Mouse (Mus musculus) liver, embryonic 13.5 days (tissue): ENCODE results near the gene Itprip. TPM values are rescaled to one million over a fixed set of nuclear protein-coding genes. Genes with fewer than 3 reads are reported as not detected.

Experiments
- ATAC-seq: fragments of 200-750 bp; cut with Nextera tagmentation; 2 replicates; pipeline ENCODE4 v1.8.0; 2017; ENCODE audit warnings: low read depth, mild to moderate bottlenecking, moderate number of reproducible peaks, moderate library complexity
- DNase-seq: peaks from one replicate; pipeline ENCODE4 v3.0.0; 2022
- H3K27ac ChIP-seq: fragments of 300-500 bp; sonication (generic); 2 replicates; pipeline ENCODE4 v1.5.1; 2015; ENCODE audit warnings: moderate library complexity, mild to moderate bottlenecking, inconsistent platforms
- H3K27me3 ChIP-seq: fragments of 300-500 bp; sonication (generic); 2 replicates; pipeline ENCODE4 v1.6.1; 2015; ENCODE audit warnings: mild to moderate bottlenecking, inconsistent platforms
- H3K36me3 ChIP-seq: fragments of 300-500 bp; sonication (generic); 2 replicates; pipeline ENCODE4 v1.6.1; 2015; ENCODE audit warnings: mild to moderate bottlenecking, inconsistent platforms
- H3K4me1 ChIP-seq: fragments of 300-500 bp; sonication (generic); replicated peaks from 2 replicates; pipeline ENCODE4 v1.6.1; 2015; ENCODE audit warnings: inconsistent platforms
- H3K4me2 ChIP-seq: fragments of 300-500 bp; sonication (generic); 2 replicates; pipeline ENCODE4 v1.6.1; 2015; ENCODE audit warnings: inconsistent platforms, mild to moderate bottlenecking, moderate library complexity
- H3K4me3 ChIP-seq: fragments of 300-500 bp; sonication (generic); replicated peaks from 2 replicates; pipeline ENCODE4 v1.5.1; 2015; ENCODE audit warnings: mild to moderate bottlenecking, inconsistent platforms
- H3K9ac ChIP-seq: fragments of 300-500 bp; sonication (generic); 2 replicates; pipeline ENCODE4 v1.6.1; 2015; ENCODE audit warnings: mild to moderate bottlenecking, inconsistent platforms
- H3K9me3 ChIP-seq: fragments of 300-500 bp; sonication (generic); replicated peaks from 2 replicates; pipeline ENCODE4 v1.6.1; 2016; ENCODE audit warnings: inconsistent platforms
- WGBS: fragments of 180-500 bp; shearing (Covaris S2); methylation state at CpG from one replicate; pipeline ENCODE4 v1.1.7; 2015; ENCODE audit not compliant: insufficient replicate concordance; 5-methylcytosine and 5-hydroxymethylcytosine counted together
- polyA plus RNA-seq: library from polyadenylated mRNA; unstranded; fragments of >200 nt; fragmentation: Nextera tagmentation; extraction: Ambion mirVana; gene quantifications from 2 replicates; pipeline ENCODE4 v1.2.1, GENCODE M21; 2015

Itprip gene
- polyA plus RNA-seq: 3.8 and 3.9 TPM in 2 replicates

DNA sequence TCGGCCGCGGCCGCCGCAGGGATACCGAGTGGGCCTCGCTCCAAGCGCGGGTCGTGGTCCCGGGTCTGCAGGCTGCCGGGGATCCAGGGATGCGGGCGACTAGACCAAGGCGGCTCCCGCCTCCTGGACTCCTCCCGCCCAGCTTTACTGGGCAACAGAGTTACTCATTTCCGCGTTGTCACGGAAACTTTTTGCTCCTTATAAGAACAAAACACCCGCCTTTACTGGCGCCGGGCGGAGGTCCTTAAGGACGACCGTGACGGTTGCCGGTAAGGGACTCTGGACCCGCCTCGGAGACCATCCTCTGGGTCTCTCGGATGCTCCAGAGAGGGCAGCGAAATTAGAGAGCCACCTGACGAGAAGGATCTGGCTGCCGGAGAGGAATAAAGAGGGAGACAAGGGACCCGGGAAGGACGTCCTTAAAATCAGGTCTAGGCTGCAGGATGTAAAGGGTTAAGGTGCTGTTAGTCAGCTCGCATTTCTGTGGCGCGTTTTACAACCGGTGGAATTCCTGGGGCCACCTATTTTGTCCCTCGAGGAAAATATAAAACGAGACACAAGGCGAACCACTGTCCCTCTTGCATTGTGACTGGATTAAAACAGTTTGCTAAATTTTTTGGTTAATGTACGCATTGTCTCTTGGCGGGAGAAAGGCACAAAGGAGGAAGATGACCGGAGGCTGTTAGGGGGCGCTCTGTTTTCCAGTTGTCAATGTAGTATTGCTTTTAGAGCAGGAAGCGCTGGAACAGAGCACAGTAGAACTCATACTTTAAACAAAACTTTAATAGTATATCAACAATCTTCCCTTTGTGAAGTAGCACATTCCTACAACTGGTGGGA is at the start of gene Itprip, which contains the start of gene Cfap43:
TSS of gene Itprip (minus strand) at position 174 of the 840 bp plus-strand sequence.
TSS of gene Cfap43 (minus strand) at position 162 of the 840 bp plus-strand sequence.
- DNase-seq: peak; percentile 63
- WGBS: under 1% methylated on average over 48 of the region's 48 CpGs
- Histone ChIP-seq H3K36me3 (no peaks in the 10 kb centered on the region), H3K9me3 (no peaks in the 10 kb centered on the region), H3K9ac (peak within 1 kb of the TSS; percentile 90), H3K27me3 (no peaks in the 10 kb centered on the region), H3K4me3 (peak within 1 kb of the TSS; percentile 84), H3K27ac (peak within 1 kb of the TSS; percentile 80), H3K4me2 (peak within 1 kb of the TSS; percentile 87), H3K4me1 (peaks cover 28% of the 10 kb centered on the region)
- peak; percentile 85 for ATAC-seq

- no peaks in the 10 kb centered on the region for H3K27me3 ChIP-seq
- H3K9ac ChIP-seq: no peak overlapping the region
- WGBS: 64% methylated on average over 13 of the region's 13 CpGs
- H3K9me3 ChIP-seq: no peaks in the 10 kb centered on the region
- ATAC-seq (no peak), DNase-seq (no peak)
- H3K4me3 ChIP-seq: no peak overlapping the region
- H3K4me2 ChIP-seq: no peak overlapping the region
- no peaks in the 10 kb centered on the region for H3K36me3 ChIP-seq
- H3K4me1 ChIP-seq: no peaks in the 10 kb centered on the region
- H3K27ac ChIP-seq: no peak overlapping the region
Observed at GRCm38 (mm10) chr19:47958181-47958580, 39.1 kb upstream of the Itprip start.

DNA sequence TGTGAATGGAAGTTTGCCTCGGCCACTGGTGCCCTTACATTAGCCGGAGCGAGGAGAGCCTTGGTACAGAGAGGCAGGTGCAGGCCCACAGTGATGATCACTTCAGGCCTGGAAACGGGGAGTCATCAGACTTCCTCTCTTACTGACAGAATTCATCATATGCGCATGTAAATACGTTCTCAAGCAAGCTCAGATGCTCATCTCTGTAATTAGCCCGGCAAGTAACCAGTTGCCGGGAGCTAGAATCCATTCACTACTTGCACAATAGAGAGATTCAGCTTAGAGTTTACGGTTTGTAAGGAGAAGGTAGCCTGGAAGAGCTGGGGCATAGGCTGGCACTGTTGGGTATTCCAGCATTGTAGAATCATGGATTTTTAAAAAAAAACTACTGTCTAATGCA is 34.1 kb upstream of the Itprip start:
- WGBS: 70% methylated on average over 9 of the region's 9 CpGs
- ATAC-seq: no peak
- Histone ChIP-seq H3K4me1 (no peaks in the 10 kb centered on the region), H3K27me3 (no peaks in the 10 kb centered on the region), H3K4me3 (no peak overlapping the region), H3K9ac (no peak overlapping the region), H3K36me3 (no peaks in the 10 kb centered on the region), H3K27ac (no peak overlapping the region), H3K9me3 (no peaks in the 10 kb centered on the region), H3K4me2 (no peak overlapping the region)
- DNase-seq: no peak

- H3K4me2 ChIP-seq: no peak overlapping the region
- H3K27me3 ChIP-seq: 0 out of 2 replicates have a peak, but pooled peaks cover 4% of the 10 kb centered on the region
- H3K36me3 ChIP-seq: no peaks in the 10 kb centered on the region
- no peaks in the 10 kb centered on the region for H3K9me3 ChIP-seq
- no peak overlapping the region for H3K4me3 ChIP-seq
- no peak for ATAC-seq
- no peak overlapping the region for H3K9ac ChIP-seq
- DNase-seq: no peak
- H3K27ac ChIP-seq: no peak overlapping the region
- no peaks in the 10 kb centered on the region for H3K4me1 ChIP-seq
- WGBS: 57% methylated on average over 7 of the region's 7 CpGs
Observed at GRCm38 (mm10) chr19:47950946-47951345, 31.8 kb upstream of the Itprip start.

- no peak for DNase-seq
- Histone ChIP-seq H3K9me3 (no peaks in the 10 kb centered on the region), H3K4me3 (no peak overlapping the region), H3K27ac (no peak overlapping the region), H3K36me3 (no peaks in the 10 kb centered on the region), H3K4me2 (no peak overlapping the region), H3K9ac (no peak overlapping the region), H3K4me1 (no peaks in the 10 kb centered on the region), H3K27me3 (0 out of 2 replicates have a peak, but pooled peaks cover 10% of the 10 kb centered on the region)
- ATAC-seq: no peak
- WGBS: 46% methylated on average over 23 of the region's 23 CpGs
Observed at GRCm38 (mm10) chr19:47946821-47947465, 27.8 kb upstream of the Itprip start.

GRCm38 (mm10) chr19:47939361-47939760 is 20.3 kb upstream of the Itprip start:
- Histone ChIP-seq H3K4me3 (no peak overlapping the region), H3K9me3 (no peaks in the 10 kb centered on the region), H3K27ac (no peak overlapping the region), H3K36me3 (no peaks in the 10 kb centered on the region), H3K27me3 (peaks cover 42% of the 10 kb centered on the region), H3K9ac (no peak overlapping the region), H3K4me1 (peaks cover 8% of the 10 kb centered on the region; the same call in 1 of the 2 replicates), H3K4me2 (no peak overlapping the region)
- ATAC-seq (no peak), DNase-seq (no peak)
- 72% methylated on average over 6 of the region's 6 CpGs for WGBS

- WGBS: 10% methylated on average over 41 of the region's 41 CpGs
- peak within 1 kb of the TSS; percentile 56 for H3K4me2 ChIP-seq
- no peaks in the 10 kb centered on the region for H3K36me3 ChIP-seq
- ATAC-seq (peak; percentile 34; the same call in 1 of the 2 replicates), DNase-seq (peak; percentile 27)
- peaks cover 42% of the 10 kb centered on the region for H3K27me3 ChIP-seq
- peak within 1 kb of the TSS; percentile 40 for H3K4me3 ChIP-seq
- H3K9me3 ChIP-seq: no peaks in the 10 kb centered on the region
- peaks cover 8% of the 10 kb centered on the region; the same call in 1 of the 2 replicates for H3K4me1 ChIP-seq
- H3K27ac ChIP-seq: peak within 1 kb of the TSS; percentile 14; the same call in 1 of the 2 replicates
- no peak within 1 kb of the TSS for H3K9ac ChIP-seq
Observed at GRCm38 (mm10) chr19:47937443-47938406, 18.6 kb upstream of the Itprip start, which contains the start of gene Cfap58. Cfap58 (plus strand) TSS chr19:47937675.

DNA sequence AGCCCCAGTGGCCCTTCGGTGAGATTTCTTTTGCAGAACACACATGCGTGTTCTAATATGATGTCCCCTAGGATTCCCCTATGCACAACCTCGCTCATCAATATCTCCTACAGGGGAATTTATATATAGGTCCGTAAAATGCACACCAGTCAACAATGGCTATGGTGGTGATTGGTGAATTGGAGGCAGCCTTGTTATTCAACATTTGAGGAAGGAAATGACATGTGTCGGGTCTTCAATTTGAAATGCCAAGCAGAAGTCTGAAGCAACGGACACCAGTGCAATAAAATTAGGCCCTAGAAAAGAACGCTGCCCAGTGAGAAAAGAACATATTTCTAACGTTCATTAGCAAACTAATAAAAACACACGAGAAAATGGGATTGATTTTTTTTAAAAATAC is 17.8 kb upstream of the Itprip start:
- ATAC-seq: no peak
- WGBS: 41% methylated on average over 9 of the region's 9 CpGs
- H3K4me2 ChIP-seq: peak overlapping the region; percentile 56

DNA sequence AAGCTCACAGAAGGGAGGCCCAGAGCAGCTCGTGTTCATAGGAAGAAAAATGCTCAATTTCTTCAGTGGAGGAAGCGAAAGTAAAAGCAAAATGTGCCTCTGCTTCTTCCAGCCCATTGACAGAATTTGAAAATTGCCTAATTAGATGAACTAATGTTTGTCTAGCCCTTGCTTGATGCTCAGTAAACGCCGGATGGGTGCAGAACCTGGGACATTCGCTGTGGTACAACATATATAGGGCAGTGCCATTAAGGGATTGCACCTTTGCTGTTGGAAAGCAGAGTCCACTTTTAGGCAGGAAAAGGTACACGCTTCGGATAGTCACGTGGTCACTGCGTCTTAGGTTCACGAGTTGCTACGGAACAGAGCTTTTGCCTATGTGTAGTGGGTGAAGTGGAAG is 17.4 kb upstream of the Itprip start:
- ATAC-seq (no peak), DNase-seq (no peak)
- no peaks in the 10 kb centered on the region for H3K9me3 ChIP-seq
- no peak overlapping the region for H3K4me3 ChIP-seq
- H3K27ac ChIP-seq: peak overlapping the region; percentile 14; the same call in 1 of the 2 replicates
- H3K36me3 ChIP-seq: no peaks in the 10 kb centered on the region
- WGBS: 69% methylated on average over 11 of the region's 11 CpGs
- peaks cover 8% of the 10 kb centered on the region; the same call in 1 of the 2 replicates for H3K4me1 ChIP-seq
- peaks cover 42% of the 10 kb centered on the region for H3K27me3 ChIP-seq
- H3K9ac ChIP-seq: no peak overlapping the region
- no peak overlapping the region for H3K4me2 ChIP-seq

More for the DNA sequence above, 17.8 kb upstream of the Itprip start:
- H3K4me3 ChIP-seq: no peak overlapping the region
- no peaks in the 10 kb centered on the region for H3K36me3 ChIP-seq
- H3K4me1 ChIP-seq: peaks cover 8% of the 10 kb centered on the region; the same call in 1 of the 2 replicates
- no peak overlapping the region for H3K9ac ChIP-seq
- H3K27me3 ChIP-seq: peaks cover 42% of the 10 kb centered on the region
- H3K27ac ChIP-seq: no peak overlapping the region
- H3K9me3 ChIP-seq: no peaks in the 10 kb centered on the region
- no peak for DNase-seq

DNA sequence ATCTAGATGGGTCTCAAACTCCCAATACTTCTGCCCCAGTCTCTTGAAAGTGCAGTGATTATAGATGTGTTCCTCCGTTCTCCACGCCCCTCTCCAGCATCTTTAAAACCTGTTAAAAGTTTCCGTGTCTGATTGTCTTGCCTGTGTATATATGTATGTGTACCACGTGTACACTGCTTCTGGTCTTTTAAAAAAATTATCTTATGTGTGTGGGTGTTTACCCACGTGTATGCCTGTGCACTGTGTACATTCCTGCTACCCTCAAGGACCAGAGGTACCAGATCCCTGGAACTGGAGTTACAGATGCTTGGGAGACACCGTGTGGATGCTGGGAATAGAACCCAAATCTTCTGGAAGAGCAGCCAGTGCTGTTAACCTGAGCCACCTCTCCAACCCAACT is 16.4 kb upstream of the Itprip start:
- Histone ChIP-seq H3K36me3 (no peaks in the 10 kb centered on the region), H3K9ac (no peak overlapping the region), H3K27ac (no peak overlapping the region), H3K4me2 (no peak overlapping the region), H3K9me3 (no peaks in the 10 kb centered on the region), H3K27me3 (peaks cover 36% of the 10 kb centered on the region), H3K4me1 (peaks cover 8% of the 10 kb centered on the region; the same call in 1 of the 2 replicates), H3K4me3 (no peak overlapping the region)
- ATAC-seq (no peak), DNase-seq (no peak)
- 59% methylated on average over 6 of the region's 6 CpGs for WGBS
